Mouse (Mus musculus): ENCODE results near the gene Lrrc8a. TPM values are rescaled to one million over a fixed set of nuclear protein-coding genes. Genes with fewer than 3 reads are reported as not detected.

Gene Lrrc8a
- polyA plus RNA-seq (2015; fragmentation: Nextera tagmentation; extraction: Ambion mirVana) = 39.1 and 40.9 TPM in 2 replicates

- peaks cover 16% of the 10 kb centered on the region for H3K36me3 ChIP-seq
- under 1% methylated on average over 63 of the region's 67 CpGs for WGBS
- H3K4me3 ChIP-seq = peak within 1 kb of the TSS; percentile 89
- no peaks in the 10 kb centered on the region for H3K27me3 ChIP-seq
- no peaks in the 10 kb centered on the region for H3K9me3 ChIP-seq
- H3K4me2 ChIP-seq = peak within 1 kb of the TSS; percentile 88
- ATAC-seq (ENCODE audit: borderline replicate concordance, extremely low read depth, low FRiP score, low TSS enrichment) = peak; percentile 95
- H3K4me1 ChIP-seq = peaks cover 46% of the 10 kb centered on the region
- peak within 1 kb of the TSS; percentile 92 for H3K27ac ChIP-seq
- peak within 1 kb of the TSS; percentile 85 for H3K9ac ChIP-seq
These were observed at the start of gene Lrrc8a for GRCm38 (mm10) chr2:30237199-30237880. Lrrc8a (plus strand) TSS chr2:30237715.

- 82% methylated on average over 12 of the region's 12 CpGs for WGBS
- no peak for ATAC-seq (ENCODE audit: borderline replicate concordance, extremely low read depth, low FRiP score, low TSS enrichment)
These were observed 45.5 kb upstream of the Lrrc8a start for GRCm38 (mm10) chr2:30191790-30192580.

GRCm38 (mm10) chr2:30194656-30195055, 42.9 kb upstream of the Lrrc8a start:
- no peak overlapping the region for H3K4me3 ChIP-seq

More at GRCm38 (mm10) chr2:30191790-30192580, 45.5 kb upstream of the Lrrc8a start:
- H3K27me3 ChIP-seq = no peaks in the 10 kb centered on the region
- H3K9ac ChIP-seq = no peak overlapping the region
- H3K4me1 ChIP-seq = no peaks in the 10 kb centered on the region
- no peaks in the 10 kb centered on the region for H3K9me3 ChIP-seq
- H3K27ac ChIP-seq = no peak overlapping the region
- no peak overlapping the region for H3K4me3 ChIP-seq
- 0 out of 2 replicates have a peak, but pooled peaks cover 4% of the 10 kb centered on the region for H3K36me3 ChIP-seq
- no peak overlapping the region for H3K4me2 ChIP-seq

GRCm38 (mm10) chr2:30198021-30198420, 39.5 kb upstream of the Lrrc8a start:
- WGBS = 69% methylated on average over 4 of the region's 4 CpGs
- Histone ChIP-seq H3K9me3 (no peaks in the 10 kb centered on the region), H3K4me1 (peaks cover 10% of the 10 kb centered on the region; the same call in 1 of the 2 replicates), H3K27ac (no peak overlapping the region), H3K9ac (no peak overlapping the region), H3K4me2 (no peak overlapping the region), H3K4me3 (no peak overlapping the region), H3K27me3 (no peaks in the 10 kb centered on the region), H3K36me3 (no peaks in the 10 kb centered on the region)
- no peak for ATAC-seq (ENCODE audit: borderline replicate concordance, extremely low read depth, low FRiP score, low TSS enrichment)

More at GRCm38 (mm10) chr2:30194656-30195055, 42.9 kb upstream of the Lrrc8a start:
- no peak for ATAC-seq (ENCODE audit: borderline replicate concordance, extremely low read depth, low FRiP score, low TSS enrichment)
- Histone ChIP-seq H3K4me1 (peaks cover 2% of the 10 kb centered on the region; the same call in 1 of the 2 replicates), H3K9me3 (no peaks in the 10 kb centered on the region), H3K4me2 (no peak overlapping the region), H3K9ac (no peak overlapping the region), H3K27me3 (no peaks in the 10 kb centered on the region), H3K27ac (no peak overlapping the region), H3K36me3 (0 out of 2 replicates have a peak, but pooled peaks cover 4% of the 10 kb centered on the region)
- WGBS = 68% methylated on average over 3 of the region's 3 CpGs

GRCm38 (mm10) chr2:30199984-30200383, 37.5 kb upstream of the Lrrc8a start:
- Histone ChIP-seq H3K4me2 (no peak overlapping the region), H3K4me1 (peaks cover 20% of the 10 kb centered on the region), H3K36me3 (no peaks in the 10 kb centered on the region), H3K27me3 (no peaks in the 10 kb centered on the region), H3K9ac (no peak overlapping the region), H3K27ac (no peak overlapping the region), H3K9me3 (no peaks in the 10 kb centered on the region), H3K4me3 (no peak overlapping the region)
- 6% methylated on average over 1 of the region's 1 CpGs for WGBS
- ATAC-seq (ENCODE audit: borderline replicate concordance, extremely low read depth, low FRiP score, low TSS enrichment) = no peak

GRCm38 (mm10) chr2:30200388-30200925, 37.1 kb upstream of the Lrrc8a start:
- no peak for ATAC-seq (ENCODE audit: borderline replicate concordance, extremely low read depth, low FRiP score, low TSS enrichment)
- H3K36me3 ChIP-seq = no peaks in the 10 kb centered on the region
- peaks cover 20% of the 10 kb centered on the region for H3K4me1 ChIP-seq
- H3K9ac ChIP-seq = no peak overlapping the region
- no peaks in the 10 kb centered on the region for H3K9me3 ChIP-seq
- no peaks in the 10 kb centered on the region for H3K27me3 ChIP-seq
- H3K4me3 ChIP-seq = no peak overlapping the region
- 47% methylated on average over 5 of the region's 5 CpGs for WGBS
- no peak overlapping the region for H3K27ac ChIP-seq
- no peak overlapping the region for H3K4me2 ChIP-seq

GRCm38 (mm10) chr2:30203439-30203838, 34.1 kb upstream of the Lrrc8a start:
- WGBS = 77% methylated on average over 7 of the region's 7 CpGs

GRCm38 (mm10) chr2:30205255-30205628, 32.3 kb upstream of the Lrrc8a start:
- no peaks in the 10 kb centered on the region for H3K36me3 ChIP-seq
- peak; percentile 65 for ATAC-seq (ENCODE audit: borderline replicate concordance, extremely low read depth, low FRiP score, low TSS enrichment)
- peaks cover 22% of the 10 kb centered on the region for H3K4me1 ChIP-seq
- WGBS = under 1% methylated on average over 13 of the region's 13 CpGs
- H3K27me3 ChIP-seq = no peaks in the 10 kb centered on the region
- H3K4me3 ChIP-seq = peak overlapping the region; percentile 64
- peak overlapping the region; percentile 67 for H3K9ac ChIP-seq
- peak overlapping the region; percentile 85 for H3K4me2 ChIP-seq
- H3K27ac ChIP-seq = peak overlapping the region; percentile 81
- no peaks in the 10 kb centered on the region for H3K9me3 ChIP-seq

More at GRCm38 (mm10) chr2:30203439-30203838, 34.1 kb upstream of the Lrrc8a start:
- peaks cover 28% of the 10 kb centered on the region for H3K4me1 ChIP-seq
- H3K9me3 ChIP-seq = no peaks in the 10 kb centered on the region
- no peak overlapping the region for H3K4me2 ChIP-seq
- H3K4me3 ChIP-seq = no peak overlapping the region
- H3K27ac ChIP-seq = no peak overlapping the region
- no peaks in the 10 kb centered on the region for H3K36me3 ChIP-seq
- H3K27me3 ChIP-seq = no peaks in the 10 kb centered on the region
- no peak overlapping the region for H3K9ac ChIP-seq
- ATAC-seq (ENCODE audit: borderline replicate concordance, extremely low read depth, low FRiP score, low TSS enrichment) = no peak

- WGBS = under 1% methylated on average over 44 of the region's 44 CpGs
- ATAC-seq (ENCODE audit: borderline replicate concordance, extremely low read depth, low FRiP score, low TSS enrichment) = peak; percentile 94
These were observed 31.7 kb upstream of the Lrrc8a start, which contains the start of gene Kyat1 for GRCm38 (mm10) chr2:30205629-30206357. Kyat1 (minus strand) TSS chr2:30205847.

GRCm38 (mm10) chr2:30207401-30207800, 30.1 kb upstream of the Lrrc8a start:
- WGBS = 68% methylated on average over 4 of the region's 4 CpGs
- no peak for ATAC-seq (ENCODE audit: borderline replicate concordance, extremely low read depth, low FRiP score, low TSS enrichment)
- no peak overlapping the region for H3K4me2 ChIP-seq
- no peaks in the 10 kb centered on the region for H3K27me3 ChIP-seq
- H3K27ac ChIP-seq = no peak overlapping the region
- peaks cover 18% of the 10 kb centered on the region for H3K4me1 ChIP-seq
- no peaks in the 10 kb centered on the region for H3K9me3 ChIP-seq
- no peak overlapping the region for H3K9ac ChIP-seq
- H3K4me3 ChIP-seq = no peak overlapping the region
- no peaks in the 10 kb centered on the region for H3K36me3 ChIP-seq

More at GRCm38 (mm10) chr2:30205629-30206357, 31.7 kb upstream of the Lrrc8a start, which contains the start of gene Kyat1:
- Histone ChIP-seq H3K4me2 (peak within 1 kb of the TSS; percentile 85), H3K9ac (peak within 1 kb of the TSS; percentile 67), H3K4me3 (peak within 1 kb of the TSS; percentile 64), H3K4me1 (peaks cover 18% of the 10 kb centered on the region), H3K36me3 (no peaks in the 10 kb centered on the region), H3K27me3 (no peaks in the 10 kb centered on the region), H3K9me3 (no peaks in the 10 kb centered on the region), H3K27ac (peak within 1 kb of the TSS; percentile 81)

GRCm38 (mm10) chr2:30207886-30208285, 29.6 kb upstream of the Lrrc8a start:
- Histone ChIP-seq H3K27me3 (no peaks in the 10 kb centered on the region), H3K9me3 (no peaks in the 10 kb centered on the region)
- WGBS = 69% methylated on average over 5 of the region's 5 CpGs

More at GRCm38 (mm10) chr2:30207886-30208285, 29.6 kb upstream of the Lrrc8a start:
- ATAC-seq (ENCODE audit: borderline replicate concordance, extremely low read depth, low FRiP score, low TSS enrichment) = no peak
- H3K9ac ChIP-seq = no peak overlapping the region
- H3K4me1 ChIP-seq = peaks cover 18% of the 10 kb centered on the region
- no peak overlapping the region for H3K27ac ChIP-seq
- H3K4me3 ChIP-seq = no peak overlapping the region
- no peak overlapping the region for H3K4me2 ChIP-seq
- H3K36me3 ChIP-seq = no peaks in the 10 kb centered on the region
